Mouse (Mus musculus) hindbrain, embryonic 16.5 days (tissue): ENCODE measurements around the gene Cdh26. TPM values are rescaled to one million over a fixed set of nuclear protein-coding genes. Genes with fewer than 3 reads are reported as not detected.

Experiments
- ATAC-seq: fragments of 200-750 bp; cut with Nextera tagmentation; 2 replicates; pipeline ENCODE4 v1.8.0; 2017; ENCODE audit warnings: moderate TSS enrichment, moderate library complexity
- H3K27ac ChIP-seq: fragments of 300-500 bp; sonication (generic); 2 replicates; pipeline ENCODE4 v1.5.1; 2014; ENCODE audit warnings: low read depth, mild to moderate bottlenecking, control low read depth, low read length, moderate library complexity
- H3K27me3 ChIP-seq: fragments of 300-500 bp; sonication (generic); replicated peaks from 2 replicates; pipeline ENCODE4 v1.6.1; 2014; ENCODE audit warnings: low read length; ENCODE audit not compliant: control insufficient read depth, insufficient read depth
- H3K36me3 ChIP-seq: fragments of 300-500 bp; sonication (generic); 2 replicates; pipeline ENCODE4 v1.6.1; 2014; ENCODE audit warnings: mild to moderate bottlenecking, low read length, moderate library complexity, mixed read lengths; ENCODE audit not compliant: control insufficient read depth, insufficient read depth
- H3K4me1 ChIP-seq: fragments of 300-500 bp; sonication (generic); 2 replicates; pipeline ENCODE4 v1.6.1; 2014; ENCODE audit warnings: low read depth, low read length; ENCODE audit not compliant: control insufficient read depth, insufficient read depth
- H3K4me2 ChIP-seq: fragments of 300-500 bp; sonication (generic); 2 replicates; pipeline ENCODE4 v1.6.1; 2014; ENCODE audit warnings: mild to moderate bottlenecking, low read length, control low read depth, moderate library complexity
- H3K4me3 ChIP-seq: fragments of 300-500 bp; sonication (generic); 2 replicates; pipeline ENCODE4 v1.5.1; 2014; ENCODE audit warnings: mild to moderate bottlenecking, low read length, control low read depth, moderate library complexity
- H3K9ac ChIP-seq: fragments of 300-500 bp; sonication (generic); 2 replicates; pipeline ENCODE4 v1.6.1; 2014; ENCODE audit warnings: low read depth, mild to moderate bottlenecking, control low read depth, low read length, moderate library complexity
- H3K9me3 ChIP-seq: fragments of 300-500 bp; sonication (generic); 2 replicates; pipeline ENCODE4 v1.6.1; 2014; ENCODE audit warnings: mild to moderate bottlenecking, low read length, moderate library complexity; ENCODE audit not compliant: control insufficient read depth
- WGBS: fragments of 180-500 bp; shearing (Covaris S2); extraction: QIAGEN DNeasy Blood & Tissue Kit; methylation state at CpG from one replicate; pipeline ENCODE4 v1.1.7; 2014; 5-methylcytosine and 5-hydroxymethylcytosine counted together
- polyA plus RNA-seq: library from polyadenylated mRNA; unstranded; fragments of >200 nt; fragmentation: Nextera tagmentation; extraction: Ambion mirVana; gene quantifications from 2 replicates; pipeline ENCODE4 v1.2.1, GENCODE M21; 2015

The Cdh26 gene
- polyA plus RNA-seq, 1 experiment from 2014 or later, result 0.24 TPM

- Histone ChIP-seq H3K27me3 (no peaks in the 10 kb centered on the region), H3K36me3 (no peaks in the 10 kb centered on the region), H3K9me3 (no peaks in the 10 kb centered on the region), H3K4me2 (no peak overlapping the region), H3K27ac (no peak overlapping the region), H3K4me3 (no peak overlapping the region), H3K4me1 (peaks cover 9% of the 10 kb centered on the region), H3K9ac (no peak overlapping the region)
- ATAC-seq, result no peak
- 90% methylated on average over 6 of the region's 6 CpGs for WGBS
These were observed 27.1 kb downstream of the Cdh26 start for GRCm38 (mm10) chr2:178457414-178457813.

DNA sequence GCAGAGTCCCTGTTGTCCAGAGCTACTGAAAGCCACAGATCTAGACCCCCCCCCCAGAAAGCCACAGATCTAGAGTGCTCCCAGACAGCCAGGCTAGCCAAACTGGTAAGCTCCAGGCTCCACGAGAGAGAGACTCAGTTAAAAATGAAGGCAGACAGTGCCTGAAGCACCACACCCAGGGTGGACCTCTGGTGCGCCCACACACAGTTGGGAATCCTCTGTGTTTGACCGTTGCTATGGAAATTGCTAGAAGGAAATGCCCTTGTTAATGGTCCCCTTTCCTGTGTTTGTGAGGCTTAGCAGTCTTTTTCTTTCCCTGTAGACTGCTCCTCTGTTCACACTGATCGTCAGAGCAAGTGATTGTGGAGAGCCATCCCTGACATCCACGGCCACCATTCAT, 30.0 kb downstream of the Cdh26 start:
- no peak for ATAC-seq
- Histone ChIP-seq H3K4me3 (no peak overlapping the region), H3K9ac (no peak overlapping the region), H3K4me1 (peaks cover 6% of the 10 kb centered on the region), H3K36me3 (no peaks in the 10 kb centered on the region), H3K27ac (no peak overlapping the region), H3K9me3 (no peaks in the 10 kb centered on the region), H3K27me3 (no peaks in the 10 kb centered on the region), H3K4me2 (no peak overlapping the region)
- WGBS, result 67% methylated on average over 5 of the region's 5 CpGs

DNA sequence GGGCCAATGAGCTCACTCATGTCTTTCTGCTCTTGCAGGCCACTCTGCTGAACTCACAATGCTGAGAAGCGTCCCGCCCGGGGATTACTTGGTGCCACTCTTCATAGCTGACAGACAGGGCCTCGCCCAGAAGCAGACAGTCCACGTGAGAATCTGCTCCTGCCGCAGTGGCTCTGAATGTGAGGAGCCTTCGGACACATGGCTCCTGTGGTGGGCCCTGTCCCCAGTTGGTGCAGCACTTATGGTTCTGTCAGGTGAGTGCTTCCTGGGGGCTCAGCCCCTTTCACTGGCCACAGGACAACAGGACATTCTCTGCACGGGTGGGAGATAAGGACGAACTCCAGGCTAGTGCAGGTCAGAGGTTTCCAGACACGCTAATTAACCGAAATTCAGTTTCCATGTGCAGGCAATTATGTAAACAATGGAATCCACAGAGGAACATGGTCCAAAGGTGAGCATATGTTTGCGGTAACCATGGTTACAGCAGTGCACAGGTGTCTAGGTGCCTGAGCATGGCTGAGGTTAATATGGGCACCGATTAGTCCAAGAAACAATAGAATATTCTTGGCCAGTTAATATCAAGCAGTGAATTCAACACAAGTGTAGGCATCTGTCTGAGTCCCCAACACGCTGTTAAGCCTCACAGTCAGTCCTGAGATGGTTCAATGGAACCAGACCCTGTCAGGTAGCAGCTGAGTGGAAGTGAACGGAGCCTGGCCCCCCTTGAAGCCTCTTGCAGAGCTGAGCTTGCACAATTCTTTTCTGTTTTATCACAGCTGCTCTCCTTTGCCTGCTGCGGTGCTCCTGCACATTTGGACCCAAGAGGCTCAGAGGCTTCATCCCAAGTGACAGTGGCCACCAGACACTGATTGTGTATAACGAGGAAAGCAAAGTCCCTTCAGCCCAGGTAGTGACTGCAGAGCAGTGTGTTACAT, 41.5 kb downstream of the Cdh26 start:
- H3K36me3 ChIP-seq, result no peaks in the 10 kb centered on the region
- WGBS, result 79% methylated on average over 17 of the region's 17 CpGs
- no peaks in the 10 kb centered on the region for H3K27me3 ChIP-seq
- no peak overlapping the region for H3K4me3 ChIP-seq
- no peaks in the 10 kb centered on the region for H3K9me3 ChIP-seq
- H3K4me2 ChIP-seq, result no peak overlapping the region
- no peak overlapping the region for H3K27ac ChIP-seq
- ATAC-seq, result peak; percentile 46; the same call in 1 of the 2 replicates
- H3K9ac ChIP-seq, result no peak overlapping the region
- peaks cover 6% of the 10 kb centered on the region; the same call in 1 of the 2 replicates for H3K4me1 ChIP-seq

DNA sequence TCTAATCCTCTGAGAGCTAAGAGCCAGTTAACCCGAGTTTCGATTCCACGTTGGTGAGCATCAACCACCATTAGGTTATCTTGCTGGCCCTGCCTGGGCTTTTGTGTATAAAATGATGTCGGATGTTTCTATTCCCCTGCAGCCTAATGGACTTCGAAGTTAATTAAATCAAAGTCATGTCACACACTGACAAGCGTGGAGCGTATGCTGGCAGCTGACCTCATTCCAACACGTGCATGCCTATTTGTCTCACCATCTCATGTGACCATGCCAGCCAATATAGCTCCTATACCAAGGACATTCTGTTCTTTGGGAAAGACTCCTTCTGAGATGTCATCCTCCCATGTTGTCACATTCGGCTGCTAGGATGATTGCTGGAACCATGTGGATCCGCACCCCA, 43.6 kb downstream of the Cdh26 start:
- H3K27me3 ChIP-seq, result no peaks in the 10 kb centered on the region
- no peak overlapping the region for H3K9ac ChIP-seq
- no peaks in the 10 kb centered on the region for H3K36me3 ChIP-seq
- H3K4me3 ChIP-seq, result no peak overlapping the region
- peaks cover 6% of the 10 kb centered on the region; the same call in 1 of the 2 replicates for H3K4me1 ChIP-seq
- no peaks in the 10 kb centered on the region for H3K9me3 ChIP-seq
- 67% methylated on average over 10 of the region's 10 CpGs for WGBS
- H3K4me2 ChIP-seq, result no peak overlapping the region
- ATAC-seq, result peak; percentile 38; the same call in 1 of the 2 replicates
- no peak overlapping the region for H3K27ac ChIP-seq

GRCm38 (mm10) chr2:178477228-178477627, 46.9 kb downstream of the Cdh26 start:
- peaks cover 1% of the 10 kb centered on the region; the same call in 1 of the 2 replicates for H3K4me1 ChIP-seq
- ATAC-seq, result no peak
- no peak overlapping the region for H3K4me3 ChIP-seq
- H3K4me2 ChIP-seq, result no peak overlapping the region
- H3K9ac ChIP-seq, result no peak overlapping the region
- H3K36me3 ChIP-seq, result no peaks in the 10 kb centered on the region
- H3K27ac ChIP-seq, result no peak overlapping the region
- no peaks in the 10 kb centered on the region for H3K9me3 ChIP-seq
- H3K27me3 ChIP-seq, result no peaks in the 10 kb centered on the region
- 66% methylated on average over 2 of the region's 2 CpGs for WGBS

DNA sequence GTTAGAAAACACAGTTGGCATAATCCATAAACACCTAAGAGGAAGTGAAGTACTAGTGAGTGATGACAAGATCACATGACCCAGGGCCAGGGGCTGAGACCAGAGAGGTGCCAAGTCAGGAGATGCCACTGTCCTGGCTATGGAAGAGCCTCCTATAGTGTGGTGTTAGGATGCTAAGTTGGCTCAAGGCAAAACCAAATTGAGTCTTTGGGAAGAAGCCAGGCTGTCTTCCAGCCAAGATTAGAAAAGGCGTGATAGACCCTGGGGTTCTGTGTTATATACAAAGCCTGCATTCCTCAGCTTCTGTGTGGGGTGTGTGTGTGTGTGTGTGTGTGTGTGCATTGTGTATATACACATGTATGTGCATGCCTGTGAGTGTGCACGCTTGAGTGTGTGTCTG, 48.7 kb downstream of the Cdh26 start:
- H3K36me3 ChIP-seq, result no peaks in the 10 kb centered on the region
- H3K27ac ChIP-seq, result no peak overlapping the region
- H3K9me3 ChIP-seq, result no peaks in the 10 kb centered on the region
- WGBS, result 79% methylated on average over 2 of the region's 2 CpGs
- H3K4me3 ChIP-seq, result no peak overlapping the region
- ATAC-seq, result no peak
- H3K9ac ChIP-seq, result no peak overlapping the region
- H3K27me3 ChIP-seq, result no peaks in the 10 kb centered on the region
- no peak overlapping the region for H3K4me2 ChIP-seq
- no peaks in the 10 kb centered on the region for H3K4me1 ChIP-seq

DNA sequence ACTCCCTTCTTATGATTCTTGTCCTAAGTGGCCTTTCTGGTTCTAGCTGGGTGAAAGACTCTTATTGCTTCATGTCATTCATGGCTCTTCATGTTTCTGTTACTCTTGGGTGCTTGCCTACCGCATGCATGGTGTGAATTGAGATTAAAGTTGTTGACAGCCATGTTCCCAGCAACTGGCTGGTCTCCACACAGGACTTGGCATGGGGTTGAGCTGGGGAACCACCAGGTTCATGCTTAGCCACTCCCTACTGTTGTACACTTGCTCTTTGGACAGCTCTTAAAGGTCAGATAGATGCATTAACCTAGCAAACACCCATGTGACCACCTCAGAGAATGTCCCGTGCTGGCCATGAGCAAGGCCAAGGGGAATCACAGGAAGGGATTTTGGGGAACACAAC, 50.6 kb downstream of the Cdh26 start:
- no peak overlapping the region for H3K4me3 ChIP-seq
- no peak overlapping the region for H3K4me2 ChIP-seq
- H3K36me3 ChIP-seq, result no peaks in the 10 kb centered on the region
- no peak overlapping the region for H3K27ac ChIP-seq
- ATAC-seq, result no peak
- H3K27me3 ChIP-seq, result no peaks in the 10 kb centered on the region
- no peaks in the 10 kb centered on the region for H3K4me1 ChIP-seq
- H3K9me3 ChIP-seq, result no peaks in the 10 kb centered on the region
- WGBS, result 82% methylated on average over 2 of the region's 2 CpGs
- no peak overlapping the region for H3K9ac ChIP-seq

GRCm38 (mm10) chr2:178483462-178483861, 53.1 kb downstream of the Cdh26 start:
- Histone ChIP-seq H3K27me3 (no peaks in the 10 kb centered on the region), H3K4me2 (no peak overlapping the region), H3K9me3 (peaks cover 3% of the 10 kb centered on the region; the same call in 1 of the 2 replicates), H3K27ac (no peak overlapping the region), H3K4me3 (no peak overlapping the region), H3K9ac (no peak overlapping the region), H3K36me3 (no peaks in the 10 kb centered on the region), H3K4me1 (no peaks in the 10 kb centered on the region)
- 54% methylated on average over 10 of the region's 10 CpGs for WGBS
- no peak for ATAC-seq

GRCm38 (mm10) chr2:178488276-178488675, 57.9 kb downstream of the Cdh26 start:
- no peak overlapping the region for H3K9ac ChIP-seq
- H3K4me3 ChIP-seq, result no peak overlapping the region
- H3K4me1 ChIP-seq, result no peaks in the 10 kb centered on the region; the same call in none of the 2 replicates
- H3K27ac ChIP-seq, result no peak overlapping the region
- peaks cover 3% of the 10 kb centered on the region; the same call in 1 of the 2 replicates for H3K9me3 ChIP-seq
- H3K4me2 ChIP-seq, result no peak overlapping the region
- no peak for ATAC-seq
- no peaks in the 10 kb centered on the region for H3K36me3 ChIP-seq
- no peaks in the 10 kb centered on the region for H3K27me3 ChIP-seq
- 68% methylated on average over 4 of the region's 4 CpGs for WGBS
